Mouse (Mus musculus) adipocyte (in vitro differentiated cells): ENCODE data around the gene Zfp668.
"Not testable (repeated sequence)": the region's sequence is repeated elsewhere in the genome, so short reads cannot be mapped to it uniquely, and the experiment has no call there.

Source experiments
- DNase-seq: peaks from one replicate; pipeline ENCODE4 v3.0.0-alpha.2; 2016; ENCODE audit warnings: low spot score

Zfp668 gene

GRCm38 (mm10) chr7:127841340-127842000 lies 35.2 kb downstream of the Zfp668 start:
- peak; percentile 82 for DNase-seq

GRCm38 (mm10) chr7:127840886-127841285 lies 35.7 kb downstream of the Zfp668 start:
- DNase-seq: no peak

GRCm38 (mm10) chr7:127840031-127840430 lies 36.6 kb downstream of the Zfp668 start:
- not testable (repeated sequence) for DNase-seq

- DNase-seq: not testable (repeated sequence)
These were observed 38.8 kb downstream of the Zfp668 start for GRCm38 (mm10) chr7:127837878-127838277.

- DNase-seq: no peak
These were observed 39.2 kb downstream of the Zfp668 start for GRCm38 (mm10) chr7:127837473-127837872.

- no peak for DNase-seq
These were observed 41.1 kb downstream of the Zfp668 start for GRCm38 (mm10) chr7:127835550-127835949.

GRCm38 (mm10) chr7:127824176-127824871 lies 52.3 kb downstream of the Zfp668 start, which contains the start of the genes Stx4a and Stx1b:
Stx4a (plus strand) TSS chr7:127824294.
Stx1b (minus strand) TSS chr7:127824549.
- no peak for DNase-seq

GRCm38 (mm10) chr7:127823236-127824171 lies 53.1 kb downstream of the Zfp668 start:
- DNase-seq: no peak

GRCm38 (mm10) chr7:127822494-127822893 lies 54.1 kb downstream of the Zfp668 start:
- DNase-seq: no peak

GRCm38 (mm10) chr7:127820836-127821509 lies 55.7 kb downstream of the Zfp668 start:
- no peak for DNase-seq

GRCm38 (mm10) chr7:127817776-127818175 lies 58.9 kb downstream of the Zfp668 start:
- DNase-seq: no peak

- no peak for DNase-seq
These were observed 59.6 kb downstream of the Zfp668 start for GRCm38 (mm10) chr7:127817053-127817452.

GRCm38 (mm10) chr7:127815954-127816821 lies 60.4 kb downstream of the Zfp668 start:
- peak; percentile 90 for DNase-seq

GRCm38 (mm10) chr7:127815116-127815665 lies 61.4 kb downstream of the Zfp668 start:
- DNase-seq: no peak

GRCm38 (mm10) chr7:127814241-127814921 lies 62.2 kb downstream of the Zfp668 start:
- DNase-seq: peak; percentile 71

- DNase-seq: peak; percentile 73
These were observed 62.8 kb downstream of the Zfp668 start for GRCm38 (mm10) chr7:127813821-127814220.
